Mouse (Mus musculus): ENCODE results near the gene Crcp. TPM values are rescaled to one million over a fixed set of nuclear protein-coding genes. Genes with fewer than 3 reads are reported as not detected.

The Crcp gene
- total RNA-seq, 2 experiments from 2014 or later, result 16.0 to 16.4 TPM

DNA sequence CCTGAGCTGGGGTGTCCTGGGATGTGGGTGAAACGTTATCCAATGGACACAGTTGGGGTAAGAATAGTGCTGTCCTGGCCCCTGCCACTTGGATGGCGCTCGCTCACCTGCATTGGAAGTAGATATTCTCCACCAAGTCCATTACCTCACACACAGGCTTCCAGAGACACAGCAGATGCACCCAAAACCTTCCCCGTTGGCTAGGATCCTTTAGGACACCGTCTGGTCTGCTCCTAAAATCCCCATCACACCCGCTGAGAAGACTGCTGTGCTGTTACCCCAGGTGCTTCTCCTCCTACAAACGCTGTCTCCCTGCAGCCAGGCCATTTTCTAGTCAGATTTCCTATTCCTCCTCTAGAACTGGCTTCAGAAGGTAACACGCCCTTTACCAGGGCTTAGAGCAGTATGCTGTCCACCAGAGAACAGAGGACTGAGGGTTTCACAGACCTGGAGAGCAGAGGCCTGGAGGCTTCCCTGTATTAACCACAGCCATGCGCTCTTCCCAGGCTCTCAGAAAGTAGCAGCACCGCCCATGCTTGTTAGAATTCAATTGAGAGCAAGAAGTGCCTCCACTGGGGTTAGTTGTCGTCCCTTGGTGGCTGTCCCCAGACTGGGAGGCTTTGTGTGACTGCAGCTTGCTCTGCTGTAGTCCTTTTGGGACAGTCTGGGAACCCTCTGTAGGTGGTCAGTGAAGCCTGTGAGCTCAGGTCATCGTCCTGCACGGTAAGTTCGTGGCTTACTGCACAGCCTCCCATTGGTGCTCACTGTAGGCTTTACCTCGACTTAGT, 22.2 kb downstream of the Crcp start:
- DNase-seq, result no peak
- intact Hi-C loops (cut with DNase I), result no loop called here

- no peak for DNase-seq
- intact Hi-C loops (cut with DNase I), result no loop called here
Measured at GRCm38 (mm10) chr5:130052510-130052909, 23.4 kb downstream of the Crcp start.

DNA sequence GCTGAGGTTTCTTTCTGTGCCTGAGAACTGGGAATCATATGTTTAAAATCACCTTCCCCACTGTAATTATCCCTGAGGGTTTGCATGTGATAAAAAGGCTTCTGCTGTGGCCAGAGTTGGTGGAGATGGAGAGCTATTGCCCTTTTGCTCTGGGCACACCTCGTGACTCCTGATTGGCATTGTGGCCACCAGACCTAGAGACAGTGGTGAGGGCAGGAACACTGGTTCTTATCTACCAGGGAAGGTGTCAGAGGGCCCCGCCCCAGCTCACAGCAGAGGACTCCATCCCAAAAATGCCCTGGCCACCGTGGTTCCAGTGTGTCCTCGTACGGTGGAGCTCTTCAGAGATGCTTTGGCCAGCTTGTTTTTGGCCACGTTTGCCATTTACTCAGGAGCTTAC, 23.9 kb downstream of the Crcp start:
- intact Hi-C loops (cut with DNase I), result no loop called here

GRCm38 (mm10) chr5:130055688-130056087, 26.6 kb downstream of the Crcp start:
- DNase-seq, result no peak
- intact Hi-C loops (cut with DNase I), result no loop called here

More for the DNA sequence above, 23.9 kb downstream of the Crcp start:
- no peak for DNase-seq

DNA sequence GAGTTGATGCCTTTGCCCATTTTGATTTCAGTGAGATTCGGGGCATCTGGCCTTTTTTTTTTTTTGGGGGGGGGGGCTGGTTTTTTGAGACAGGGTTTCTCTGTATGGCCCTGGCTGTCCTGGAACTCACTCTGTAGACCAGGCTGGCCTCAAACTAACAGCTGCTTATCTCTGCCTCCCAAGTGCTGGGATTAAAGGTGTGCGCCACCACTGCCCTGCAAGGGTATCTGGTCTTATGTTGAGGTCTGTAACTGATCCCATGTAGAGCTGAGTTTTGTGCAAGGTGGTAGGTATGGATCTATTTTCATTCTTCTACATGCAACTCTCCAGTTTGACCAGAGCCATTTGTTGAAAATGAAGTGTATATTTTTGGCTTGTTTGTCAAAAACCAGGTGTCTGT, 27.2 kb downstream of the Crcp start:
- no peak for DNase-seq
- intact Hi-C loops (cut with DNase I), result no loop called here

DNA sequence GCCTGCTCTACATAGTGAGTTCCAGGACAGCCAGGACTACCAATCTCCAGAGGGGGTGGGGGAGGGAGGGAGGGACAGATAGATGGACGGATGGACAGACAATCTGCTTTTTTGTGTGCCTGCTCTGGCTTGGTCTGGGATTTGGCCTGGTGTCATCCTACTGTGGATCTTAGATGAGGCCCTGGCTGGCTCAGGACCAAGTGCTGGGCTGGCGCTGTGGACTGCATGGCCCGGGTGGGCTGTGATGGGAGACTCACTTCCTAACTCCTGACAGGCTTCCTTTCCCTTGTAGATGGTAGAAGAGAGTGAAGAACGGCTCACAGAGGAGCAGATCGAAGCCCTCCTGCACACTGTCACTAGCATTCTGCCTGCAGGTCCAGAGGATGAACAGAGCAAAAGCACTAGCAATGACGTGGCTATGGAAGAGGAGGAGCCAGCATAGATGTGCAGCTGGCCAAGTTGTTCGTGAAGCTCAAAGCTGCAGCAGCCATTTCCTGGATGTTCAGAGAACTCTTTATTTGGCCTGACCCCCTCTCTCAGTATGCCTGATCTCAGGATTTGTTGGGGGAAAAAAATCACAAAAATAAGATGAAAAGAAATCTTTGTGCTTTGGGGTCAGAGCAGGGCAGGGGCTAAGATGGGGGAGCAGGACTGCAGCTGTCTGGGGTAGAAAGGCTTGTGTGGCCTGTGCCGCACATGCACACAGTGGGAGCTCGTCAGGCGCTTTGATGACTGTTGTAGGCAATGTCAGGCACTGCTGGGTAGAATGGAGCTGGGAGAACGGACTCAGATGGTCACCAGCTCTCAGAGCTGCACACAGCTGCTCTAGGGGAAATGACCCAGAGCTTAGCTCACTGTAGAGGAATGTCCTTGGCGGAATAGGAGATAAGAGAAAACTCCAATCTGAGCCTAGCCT, 30.6 kb downstream of the Crcp start:
- DNase-seq, result no peak
- intact Hi-C loops (cut with DNase I), result loop anchor here (5.0 kb wide), 1 partner anchor 83 kb away; the partner anchor contains the start of gene Kctd7

GRCm38 (mm10) chr5:130060329-130060665, 31.2 kb downstream of the Crcp start:
- DNase-seq, result no peak
- intact Hi-C loops (cut with DNase I), result loop anchor here (5.0 kb wide), 1 partner anchor 82 kb away; the partner anchor contains the start of gene Kctd7

DNA sequence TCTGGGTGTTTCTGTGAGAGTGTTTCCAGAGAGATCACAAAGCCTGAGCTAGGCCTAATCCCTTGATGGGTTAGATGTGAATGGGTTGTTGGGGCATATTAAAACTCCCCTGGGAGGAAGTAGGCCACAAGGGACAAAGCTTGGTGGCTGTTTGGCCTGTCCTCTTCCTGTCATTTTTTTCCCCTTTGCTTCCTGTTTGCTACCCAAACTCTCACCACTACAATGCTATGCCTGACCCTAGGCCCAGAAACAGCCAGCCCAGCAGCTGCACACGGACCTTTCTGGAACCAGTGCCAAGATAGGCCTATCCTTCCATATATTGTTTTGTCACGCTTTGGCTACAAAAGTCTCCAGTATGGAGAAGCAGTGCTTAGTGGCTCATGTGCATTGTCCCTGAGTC, 33.0 kb downstream of the Crcp start:
- intact Hi-C loops (cut with DNase I), result loop anchor here (5.0 kb wide), 1 partner anchor 80 kb away; the partner anchor contains the start of gene Kctd7
- DNase-seq, result no peak

DNA sequence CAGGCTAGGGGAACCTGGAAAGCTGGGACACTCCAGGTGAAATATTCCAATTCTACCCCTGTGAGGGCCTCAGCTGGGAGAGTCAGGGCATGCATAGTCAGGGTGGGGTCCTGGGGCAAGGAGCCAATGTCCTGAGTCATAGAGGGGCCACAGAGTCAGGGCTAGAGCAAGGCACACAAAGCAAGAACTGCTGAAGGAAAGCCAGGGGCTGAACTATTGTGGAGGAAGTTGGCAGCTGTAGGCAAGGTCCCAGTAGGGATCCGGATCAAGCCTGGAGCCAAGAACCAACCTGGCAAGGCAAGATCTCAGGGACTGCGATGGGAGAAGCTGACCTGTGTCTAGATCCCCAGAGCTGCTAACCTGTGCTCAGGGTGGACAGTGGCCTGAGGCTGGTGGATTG, 34.7 kb downstream of the Crcp start:
- peak in 1 of 2 experiments; percentile 15 for DNase-seq
- intact Hi-C loops (cut with DNase I), result loop anchor here (5.0 kb wide), 1 partner anchor 79 kb away; the partner anchor contains the start of gene Kctd7

- intact Hi-C loops (cut with DNase I), result no loop called here
- no peak for DNase-seq
Measured at GRCm38 (mm10) chr5:130065579-130065978, 36.5 kb downstream of the Crcp start.

DNA sequence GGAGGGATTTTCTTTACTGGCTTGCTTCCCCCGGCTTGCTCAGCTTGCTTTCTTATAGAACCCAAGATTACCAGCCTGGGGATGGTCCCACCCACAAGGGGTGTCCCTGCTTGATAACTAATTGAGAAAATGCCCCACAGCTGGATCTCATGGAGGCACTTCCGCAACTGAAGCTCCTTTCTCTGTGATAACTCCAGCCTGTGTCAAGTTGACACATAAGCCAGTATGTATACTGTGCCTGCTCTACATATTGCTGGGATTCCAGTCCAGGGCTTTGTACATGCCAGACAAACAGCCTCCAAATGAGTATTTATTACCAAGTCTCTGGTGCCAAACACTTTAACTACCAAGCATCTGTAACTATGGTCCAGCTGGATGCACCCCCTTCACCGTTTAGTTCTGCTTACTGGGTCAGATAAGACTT, 38.8 kb downstream of the Crcp start:
- DNase-seq, result no peak
- intact Hi-C loops (cut with DNase I), result no loop called here

- intact Hi-C loops (cut with DNase I), result no loop called here
- no peak for DNase-seq
Measured at GRCm38 (mm10) chr5:130073026-130073425, 43.9 kb downstream of the Crcp start, which contains the start of gene Tpst1. Gene Tpst1, plus strand, starts transcription at chr5:130073326.

- intact Hi-C loops (cut with DNase I), result no loop called here
Measured at GRCm38 (mm10) chr5:130074491-130074890, 45.4 kb downstream of the Crcp start.

DNA sequence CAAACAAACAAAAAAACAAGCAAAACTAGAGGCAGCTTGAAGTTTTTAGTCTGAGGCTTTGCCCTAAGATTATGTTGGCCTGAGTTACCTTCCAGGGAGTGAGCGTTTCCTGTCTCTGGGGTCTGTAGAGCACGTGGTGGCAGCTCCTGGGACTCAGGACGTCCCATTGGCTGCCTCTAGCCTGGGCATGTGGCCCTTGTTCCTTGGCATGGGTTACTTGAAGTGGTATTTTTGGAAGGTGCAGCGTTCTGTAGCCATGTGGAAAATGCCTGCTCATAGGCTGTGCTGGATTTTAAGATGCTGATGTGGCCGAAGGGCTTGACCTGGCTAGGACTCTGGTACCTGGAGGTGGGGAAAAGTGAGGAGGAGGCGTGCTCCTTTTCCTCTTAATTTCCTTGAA, 47.3 kb downstream of the Crcp start:
- intact Hi-C loops (cut with DNase I), result no loop called here
- no peak for DNase-seq

More at GRCm38 (mm10) chr5:130074491-130074890, 45.4 kb downstream of the Crcp start:
- no peak for DNase-seq

GRCm38 (mm10) chr5:130078096-130078833, 49.2 kb downstream of the Crcp start:
- intact Hi-C loops (cut with DNase I), result no loop called here
- DNase-seq, result no peak

DNA sequence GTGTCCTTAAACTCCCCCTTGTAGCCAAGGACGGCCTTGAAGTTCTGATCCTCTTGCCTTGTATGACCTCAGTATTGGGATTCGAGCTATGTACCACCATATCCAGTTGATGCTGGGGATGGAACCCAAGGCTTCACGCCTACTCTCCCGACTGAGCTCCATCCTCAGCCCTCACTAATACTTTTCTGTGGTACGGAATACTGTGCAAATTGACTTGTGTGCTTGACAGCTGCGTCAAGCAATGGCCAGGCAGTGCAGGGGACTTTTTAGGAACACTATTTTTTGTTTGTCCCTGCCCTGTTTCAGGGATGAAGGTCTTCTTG, 49.7 kb downstream of the Crcp start:
- no peak for DNase-seq
- intact Hi-C loops (cut with DNase I), result no loop called here

DNA sequence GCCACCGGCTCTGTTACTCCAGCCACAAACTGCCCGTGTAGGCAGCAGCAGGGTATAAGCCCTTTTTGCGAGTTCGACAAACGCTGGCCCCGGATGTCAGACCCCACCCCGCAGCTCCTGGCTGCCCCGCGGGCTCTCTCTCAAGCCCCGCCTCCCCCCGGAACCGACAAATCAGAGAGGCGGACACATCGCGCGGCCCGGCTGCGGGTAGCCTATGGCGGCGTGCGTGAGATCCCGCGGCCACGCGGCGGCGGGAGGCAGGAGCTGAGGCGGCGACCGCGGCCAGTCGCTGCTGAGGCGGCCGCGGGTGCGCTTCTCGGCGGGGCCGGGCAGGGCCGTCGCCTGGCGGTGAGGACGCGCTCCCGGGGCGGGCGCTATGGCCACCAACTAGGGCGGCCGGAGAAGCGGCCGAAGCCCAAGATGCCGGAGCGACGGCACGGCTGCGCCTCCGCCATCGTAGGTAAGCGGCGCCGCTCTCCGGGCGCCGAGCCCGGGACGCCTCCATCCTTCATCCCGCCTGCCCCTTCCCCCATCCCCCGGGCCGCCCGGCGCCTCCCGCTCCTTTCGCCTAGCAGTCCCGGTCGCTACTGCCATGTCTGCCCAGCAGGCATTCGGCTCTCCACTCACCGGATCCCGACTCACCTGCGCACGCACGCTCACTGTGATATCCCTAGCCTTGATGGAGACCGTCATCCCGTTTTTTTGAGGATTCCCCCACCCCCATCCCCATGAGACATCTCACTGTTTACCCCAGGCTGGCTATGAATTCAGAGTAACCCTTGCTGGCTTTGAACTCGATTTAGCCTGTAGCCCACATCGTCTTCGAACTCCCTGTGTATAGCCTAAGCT, 50.3 kb downstream of the Crcp start:
- peak; percentile 92 to 94 for DNase-seq
- intact Hi-C loops (cut with DNase I), result loop anchor here (5.0 kb wide), 1 partner anchor 53 kb away; no protein-coding TSS in a partner anchor

- intact Hi-C loops (cut with DNase I), result loop anchor here (5.0 kb wide), 1 partner anchor 52 kb away; no protein-coding TSS in a partner anchor
- DNase-seq, result no peak
Measured at GRCm38 (mm10) chr5:130080051-130080681, 51.1 kb downstream of the Crcp start.

Measured in gastrocnemius, postnatal 36 days (tissue).